In genomic region chr17:32431972-32432371, GRCm38 (mm10) we compare ENCODE assay signal across 11 mouse cellular contexts. TPM values are rescaled to one million over a fixed set of nuclear protein-coding genes. Genes with fewer than 3 reads are reported as not detected.
DNase-seq lines count a peak whose midpoint lies in the region; ATAC-seq and TF ChIP-seq lines count a peak whose summit lies in the region.
"Had no signal": no experiment of that assay in that cellular context is flagged by ENCODE, and none has a peak within 500 bp of the region (broad histone marks: within the 10 kb centered on the region; RNA-seq: fewer than 3 reads in every experiment).

No protein-coding gene starts in this region.

- H3K4me3 ChIP-seq in hindbrain, embryonic 11.5 days (ENCODE audit: low read depth, low read length): no peak overlapping the region
- H3K4me3 ChIP-seq in hindbrain, embryonic 10.5 days: no peak overlapping the region
- H3K4me3 ChIP-seq in midbrain, postnatal 0 days (ENCODE audit: low read depth, low read length): no peak overlapping the region
- no peak overlapping the region for H3K4me3 ChIP-seq in midbrain, embryonic 15.5 days
- H3K4me3 ChIP-seq: forebrain, embryonic 10.5 days had no signal

- H3K27ac ChIP-seq in hindbrain, embryonic 11.5 days (ENCODE audit: low read depth, low read length): no peak overlapping the region
- H3K27ac ChIP-seq in hindbrain, embryonic 10.5 days: no peak overlapping the region
- no peak overlapping the region for H3K27ac ChIP-seq in midbrain, postnatal 0 days (ENCODE audit: low read depth, low read length)
- no peak overlapping the region for H3K27ac ChIP-seq in midbrain, embryonic 15.5 days
- H3K27ac ChIP-seq: forebrain, embryonic 10.5 days had no signal

- H3K9ac ChIP-seq in hindbrain, embryonic 11.5 days (ENCODE audit: low read depth, low read length): no peak overlapping the region
- no peak overlapping the region for H3K9ac ChIP-seq in midbrain, postnatal 0 days (replicated peaks; ENCODE audit: low read length, poor library complexity, severe bottlenecking)
- no peak overlapping the region for H3K9ac ChIP-seq in midbrain, embryonic 15.5 days

- 68% methylated on average over 3 of the region's 3 CpGs for WGBS in hindbrain, embryonic 11.5 days
- WGBS in hindbrain, embryonic 10.5 days: 64% methylated on average over 3 of the region's 3 CpGs
- WGBS in midbrain, postnatal 0 days: 63% methylated on average over 3 of the region's 3 CpGs
- WGBS in midbrain, embryonic 15.5 days: 64% methylated on average over 3 of the region's 3 CpGs

- peak; percentile 14 for DNase-seq in hindbrain, embryonic 11.5 days (ENCODE audit: low spot score)
- no peak for DNase-seq in hindbrain, embryonic 10.5 days (ENCODE audit: low spot score)
- peak; percentile 46 for DNase-seq in midbrain, postnatal 0 days (ENCODE audit: low spot score)
- DNase-seq in c-Kit-positive CD71-negative TER-119-negative erythroid progenitor cells, embryonic 14.5 days (ENCODE audit: low read depth): peak; percentile 26
- peak; percentile 27 for DNase-seq in skeletal muscle tissue, adult 2 months (ENCODE audit: low read depth, low spot score)
- DNase-seq in gastrocnemius, postnatal 4 days (ENCODE audit: low spot score in 2 of 2): no peak
- DNase-seq in gastrocnemius, postnatal 25 days: no peak
- DNase-seq: kidney, adult 18-20 months; lung, postnatal 4 days had no signal

- TF ChIP-seq CTCF in midbrain, postnatal 0 days (IDR thresholded peaks at IDR 0.05): peak; percentile 67

- no peaks in the 10 kb centered on the region for H3K9me3 ChIP-seq in hindbrain, embryonic 11.5 days (ENCODE audit: control insufficient read depth, low read length)
- no peaks in the 10 kb centered on the region for H3K9me3 ChIP-seq in hindbrain, embryonic 10.5 days
- H3K9me3 ChIP-seq in midbrain, postnatal 0 days (ENCODE audit: low read length): no peaks in the 10 kb centered on the region
- H3K9me3 ChIP-seq in midbrain, embryonic 15.5 days: no peaks in the 10 kb centered on the region
- H3K9me3 ChIP-seq: forebrain, embryonic 10.5 days had no signal

- no peak overlapping the region for H3K4me2 ChIP-seq in hindbrain, embryonic 11.5 days (replicated peaks; ENCODE audit: low read depth, low read length)
- H3K4me2 ChIP-seq in midbrain, postnatal 0 days (ENCODE audit: low read depth, low read length, poor library complexity, severe bottlenecking): no peak overlapping the region
- no peak overlapping the region for H3K4me2 ChIP-seq in midbrain, embryonic 15.5 days

- H3K27me3 ChIP-seq in hindbrain, embryonic 11.5 days (ENCODE audit: control insufficient read depth, insufficient read depth, low read length): no peaks in the 10 kb centered on the region
- no peaks in the 10 kb centered on the region for H3K27me3 ChIP-seq in hindbrain, embryonic 10.5 days (ENCODE audit: insufficient read depth, poor library complexity, severe bottlenecking)
- H3K27me3 ChIP-seq in midbrain, postnatal 0 days (ENCODE audit: insufficient read depth, low read length): no peaks in the 10 kb centered on the region
- no peaks in the 10 kb centered on the region for H3K27me3 ChIP-seq in midbrain, embryonic 15.5 days (replicated peaks)

- no peak for ATAC-seq in hindbrain, embryonic 11.5 days (ENCODE audit: low FRiP score)
- ATAC-seq in midbrain, postnatal 0 days (ENCODE audit: low FRiP score): no peak
- no peak for ATAC-seq in midbrain, embryonic 15.5 days (replicated peaks)

- H3K36me3 ChIP-seq in hindbrain, embryonic 11.5 days (ENCODE audit: control insufficient read depth, insufficient read depth, low read length): no peaks in the 10 kb centered on the region
- no peaks in the 10 kb centered on the region for H3K36me3 ChIP-seq in hindbrain, embryonic 10.5 days
- H3K36me3 ChIP-seq in midbrain, postnatal 0 days (ENCODE audit: insufficient read depth, low read length): no peaks in the 10 kb centered on the region
- no peaks in the 10 kb centered on the region for H3K36me3 ChIP-seq in midbrain, embryonic 15.5 days (replicated peaks)
- H3K36me3 ChIP-seq: forebrain, embryonic 10.5 days had no signal

- no peaks in the 10 kb centered on the region for H3K4me1 ChIP-seq in hindbrain, embryonic 11.5 days (replicated peaks; ENCODE audit: control insufficient read depth, insufficient read depth, low read length)
- no peaks in the 10 kb centered on the region for H3K4me1 ChIP-seq in hindbrain, embryonic 10.5 days (replicated peaks)
- H3K4me1 ChIP-seq in midbrain, postnatal 0 days (ENCODE audit: insufficient read depth, low read length): no peaks in the 10 kb centered on the region
- no peaks in the 10 kb centered on the region for H3K4me1 ChIP-seq in midbrain, embryonic 15.5 days
- H3K4me1 ChIP-seq: forebrain, embryonic 10.5 days had no signal

RNA-seq across cellular contexts. Expression of gene Pglyrp2, which starts 8.0 kb away (rescaled TPM):
- not detected in 2 replicates for polyA plus RNA-seq in hindbrain, embryonic 11.5 days (2014; fragmentation: Nextera tagmentation; extraction: Ambion mirVana)
- not detected in 2 replicates for polyA plus RNA-seq in hindbrain, embryonic 10.5 days (2016; fragmentation: Nextera tagmentation; extraction: Ambion mirVana)
- not detected in 2 replicates for total RNA-seq in midbrain, postnatal 0 days (2014; rRNA removed)
- not detected in 2 replicates for polyA plus RNA-seq in midbrain, postnatal 0 days (2015; fragmentation: Nextera tagmentation; extraction: Ambion mirVana)
- polyA plus RNA-seq in midbrain, embryonic 15.5 days (2015; fragmentation: Nextera tagmentation; extraction: Ambion mirVana): not detected in 2 replicates
- total RNA-seq in gastrocnemius, postnatal 4 days (2021): under 1 TPM in 1 of 2 experiments, not detected in 1; 0.60 TPM
- not detected for total RNA-seq in gastrocnemius, postnatal 25 days (2021)

RNA-seq across cellular contexts. Expression of gene Cyp4f39, which starts 20.6 kb away (rescaled TPM):
- polyA plus RNA-seq in hindbrain, embryonic 11.5 days (2014; fragmentation: Nextera tagmentation; extraction: Ambion mirVana): 0.50 TPM in 1 of 2 replicates, not detected in the other
- 0.52 and 0.54 TPM in 2 replicates for polyA plus RNA-seq in hindbrain, embryonic 10.5 days (2016; fragmentation: Nextera tagmentation; extraction: Ambion mirVana)
- 1.3 and 1.6 TPM in 2 replicates for total RNA-seq in midbrain, postnatal 0 days (2014; rRNA removed)
- polyA plus RNA-seq in midbrain, postnatal 0 days (2015; fragmentation: Nextera tagmentation; extraction: Ambion mirVana): 0.90 and 1.3 TPM in 2 replicates
- polyA plus RNA-seq in midbrain, embryonic 15.5 days (2015; fragmentation: Nextera tagmentation; extraction: Ambion mirVana): 0.84 and 1.5 TPM in 2 replicates
- not detected for total RNA-seq in gastrocnemius, postnatal 4 days (2021)
- total RNA-seq in gastrocnemius, postnatal 25 days (2021): 10 to 100 TPM in 1 of 2 experiments, under 1 TPM in 1; 0.26 to 22.0 TPM

RNA-seq across cellular contexts. Expression of gene Rasal3, which starts 28.6 kb away (rescaled TPM):
- polyA plus RNA-seq in hindbrain, embryonic 11.5 days (2014; fragmentation: Nextera tagmentation; extraction: Ambion mirVana): 0.48 and 0.89 TPM in 2 replicates
- polyA plus RNA-seq in hindbrain, embryonic 10.5 days (2016; fragmentation: Nextera tagmentation; extraction: Ambion mirVana): 0.75 and 1.0 TPM in 2 replicates
- 3.8 and 4.6 TPM in 2 replicates for total RNA-seq in midbrain, postnatal 0 days (2014; rRNA removed)
- polyA plus RNA-seq in midbrain, postnatal 0 days (2015; fragmentation: Nextera tagmentation; extraction: Ambion mirVana): 0.63 and 0.80 TPM in 2 replicates
- polyA plus RNA-seq in midbrain, embryonic 15.5 days (2015; fragmentation: Nextera tagmentation; extraction: Ambion mirVana): 0.54 and 0.74 TPM in 2 replicates
- total RNA-seq in gastrocnemius, postnatal 4 days (2021): 1 to 10 TPM in 1 of 2 experiments, under 1 TPM in 1; 0.47 to 1.5 TPM
- total RNA-seq in gastrocnemius, postnatal 25 days (2021): under 1 TPM in 1 of 2 experiments, not detected in 1; 0.27 TPM

RNA-seq across cellular contexts. Expression of gene Wiz, which starts 42.7 kb away (rescaled TPM):
- 27.8 and 33.0 TPM in 2 replicates for polyA plus RNA-seq in hindbrain, embryonic 11.5 days (2014; fragmentation: Nextera tagmentation; extraction: Ambion mirVana)
- polyA plus RNA-seq in hindbrain, embryonic 10.5 days (2016; fragmentation: Nextera tagmentation; extraction: Ambion mirVana): 25.1 and 34.7 TPM in 2 replicates
- 53.9 and 68.0 TPM in 2 replicates for total RNA-seq in midbrain, postnatal 0 days (2014; rRNA removed)
- 40.8 and 41.3 TPM in 2 replicates for polyA plus RNA-seq in midbrain, postnatal 0 days (2015; fragmentation: Nextera tagmentation; extraction: Ambion mirVana)
- 46.7 and 47.8 TPM in 2 replicates for polyA plus RNA-seq in midbrain, embryonic 15.5 days (2015; fragmentation: Nextera tagmentation; extraction: Ambion mirVana)
- total RNA-seq in gastrocnemius, postnatal 4 days (2021): 10 to 100 TPM; 32.6 to 34.3 TPM
- 10 to 100 TPM; 10.9 TPM for total RNA-seq in gastrocnemius, postnatal 25 days (2021)

Comparison
In these comparisons a context has a peak if more than half of its experiments do, and no peak if none do; other contexts are left out.
1. DNase-seq: peak in hindbrain, embryonic 11.5 days (single experiment), midbrain, postnatal 0 days (single experiment), c-Kit-positive CD71-negative TER-119-negative erythroid progenitor cells, embryonic 14.5 days (single experiment) and skeletal muscle tissue, adult 2 months (single experiment); none in hindbrain, embryonic 10.5 days (single experiment), gastrocnemius, postnatal 4 days (0 of 2) and gastrocnemius, postnatal 25 days (single experiment).